In the genomic region with DNA sequence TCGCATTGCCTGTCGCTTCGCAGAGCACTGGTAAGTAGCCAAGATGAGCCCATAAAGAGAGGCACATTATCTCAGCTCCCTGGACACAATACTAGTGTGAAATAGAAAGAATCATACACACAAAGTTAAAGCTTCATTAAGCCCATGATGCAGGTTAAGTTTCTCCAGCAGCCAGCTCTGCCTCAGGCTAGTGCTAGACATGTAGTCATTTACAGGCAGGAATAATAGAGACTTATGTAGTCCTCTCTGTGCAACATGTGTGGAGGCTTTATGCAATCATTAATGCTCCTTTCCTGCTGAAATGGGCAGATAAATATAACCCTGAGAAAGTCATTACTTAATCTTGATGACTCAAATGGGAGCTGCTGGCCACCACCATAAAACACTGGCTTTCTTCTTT, we compare ENCODE assay signal across 16 mouse cellular contexts.
DNase-seq lines count a peak whose midpoint lies in the region; ATAC-seq and TF ChIP-seq lines count a peak whose summit lies in the region.
"Had no signal": no experiment of that assay in that cellular context is flagged by ENCODE, and none has a peak within 500 bp of the region (broad histone marks: within the 10 kb centered on the region; RNA-seq: fewer than 3 reads in every experiment).

No protein-coding gene starts in this region.

- DNase-seq in forebrain, embryonic 14.5 days (ENCODE audit: low spot score), result peak; percentile 67
- peak; percentile 34 for DNase-seq in midbrain, postnatal 0 days (ENCODE audit: low spot score)
- peak; percentile 14 for DNase-seq in hindbrain, postnatal 0 days (ENCODE audit: low spot score)
- DNase-seq in urinary bladder, postnatal 4 days (ENCODE audit: low spot score in 2 of 2), result no peak
- no peak for DNase-seq in midbrain, embryonic 10.5 days (ENCODE audit: low spot score)
- DNase-seq in stomach, postnatal 0 days (ENCODE audit: low spot score), result no peak
- DNase-seq: cerebellum, postnatal 36 days; gastrocnemius, postnatal 25 days; kidney, postnatal 10 days; thymus, postnatal 4 days had no signal

- no peak for TF ChIP-seq CTCF in midbrain, postnatal 0 days (IDR thresholded peaks at IDR 0.05)
- TF ChIP-seq CTCF in hindbrain, postnatal 0 days (IDR thresholded peaks at IDR 0.05; ENCODE audit: low read depth), result no peak
- TF ChIP-seq CTCF in stomach, postnatal 0 days (IDR thresholded peaks at IDR 0.05; ENCODE audit: low read depth), result no peak

- peak; percentile 49 for ATAC-seq in forebrain, embryonic 14.5 days
- no peak for ATAC-seq in forebrain, embryonic 12.5 days (ENCODE audit: low FRiP score)
- no peak for ATAC-seq in midbrain, postnatal 0 days (ENCODE audit: low FRiP score)
- ATAC-seq in midbrain, embryonic 13.5 days, result no peak
- ATAC-seq in hindbrain, postnatal 0 days, result no peak
- no peak for ATAC-seq in stomach, postnatal 0 days (ENCODE audit: low FRiP score, low TSS enrichment)
- ATAC-seq: intestine, embryonic 15.5 days had no signal

- peaks cover 4% of the 10 kb centered on the region; the same call in 1 of the 2 replicates for H3K4me1 ChIP-seq in forebrain, embryonic 14.5 days (ENCODE audit: control insufficient read depth, insufficient read depth, low read length)
- H3K4me1 ChIP-seq in forebrain, embryonic 12.5 days, result peaks cover 11% of the 10 kb centered on the region; the same call in 1 of the 2 replicates
- 0 out of 2 replicates have a peak, but pooled peaks cover 2% of the 10 kb centered on the region for H3K4me1 ChIP-seq in midbrain, postnatal 0 days (ENCODE audit: insufficient read depth, low read length)
- H3K4me1 ChIP-seq in midbrain, embryonic 13.5 days (replicated peaks), result no peaks in the 10 kb centered on the region
- peaks cover 7% of the 10 kb centered on the region; the same call in 1 of the 2 replicates for H3K4me1 ChIP-seq in hindbrain, postnatal 0 days (ENCODE audit: insufficient read depth, low read length)
- no peaks in the 10 kb centered on the region for H3K4me1 ChIP-seq in midbrain, embryonic 10.5 days
- H3K4me1 ChIP-seq in stomach, postnatal 0 days (replicated peaks; ENCODE audit: control insufficient read depth, insufficient read depth), result no peaks in the 10 kb centered on the region
- H3K4me1 ChIP-seq: liver, embryonic 15.5 days had no signal

- H3K27ac ChIP-seq in forebrain, embryonic 14.5 days (ENCODE audit: low read depth, low read length), result no peak overlapping the region
- no peak overlapping the region for H3K27ac ChIP-seq in forebrain, embryonic 12.5 days
- no peak overlapping the region for H3K27ac ChIP-seq in midbrain, postnatal 0 days (ENCODE audit: low read depth, low read length)
- H3K27ac ChIP-seq in midbrain, embryonic 13.5 days, result no peak overlapping the region
- H3K27ac ChIP-seq in hindbrain, postnatal 0 days, result no peak overlapping the region
- H3K27ac ChIP-seq in midbrain, embryonic 10.5 days (replicated peaks), result no peak overlapping the region
- H3K27ac ChIP-seq in stomach, postnatal 0 days (replicated peaks), result no peak overlapping the region
- H3K27ac ChIP-seq: intestine, embryonic 15.5 days; liver, embryonic 15.5 days had no signal

- no peaks in the 10 kb centered on the region for H3K27me3 ChIP-seq in forebrain, embryonic 14.5 days (replicated peaks; ENCODE audit: control insufficient read depth, insufficient read depth, low read length)
- no peaks in the 10 kb centered on the region for H3K27me3 ChIP-seq in forebrain, embryonic 12.5 days
- H3K27me3 ChIP-seq in midbrain, postnatal 0 days (ENCODE audit: insufficient read depth, low read length), result no peaks in the 10 kb centered on the region
- no peaks in the 10 kb centered on the region for H3K27me3 ChIP-seq in midbrain, embryonic 13.5 days
- no peaks in the 10 kb centered on the region for H3K27me3 ChIP-seq in hindbrain, postnatal 0 days (ENCODE audit: insufficient read depth, low read length)
- H3K27me3 ChIP-seq in midbrain, embryonic 10.5 days (ENCODE audit: low read depth, poor library complexity, severe bottlenecking), result no peaks in the 10 kb centered on the region
- H3K27me3 ChIP-seq in stomach, postnatal 0 days (ENCODE audit: control insufficient read depth, insufficient read depth, low read length), result no peaks in the 10 kb centered on the region
- H3K27me3 ChIP-seq: intestine, embryonic 15.5 days; liver, embryonic 15.5 days had no signal

- WGBS in forebrain, embryonic 14.5 days, result 57% methylated on average over 3 of the region's 3 CpGs
- 87% methylated on average over 3 of the region's 3 CpGs for WGBS in forebrain, embryonic 12.5 days
- 92% methylated on average over 3 of the region's 3 CpGs for WGBS in midbrain, postnatal 0 days
- WGBS in midbrain, embryonic 13.5 days, result 92% methylated on average over 3 of the region's 3 CpGs
- WGBS in hindbrain, postnatal 0 days, result 56% methylated on average over 3 of the region's 3 CpGs
- WGBS in midbrain, embryonic 10.5 days, result 97% methylated on average over 3 of the region's 3 CpGs
- WGBS in stomach, postnatal 0 days, result 75% methylated on average over 3 of the region's 3 CpGs

- no peak overlapping the region for H3K4me3 ChIP-seq in forebrain, embryonic 14.5 days (ENCODE audit: low read depth, low read length)
- H3K4me3 ChIP-seq in forebrain, embryonic 12.5 days (replicated peaks), result no peak overlapping the region
- no peak overlapping the region for H3K4me3 ChIP-seq in midbrain, postnatal 0 days (ENCODE audit: low read depth, low read length)
- no peak overlapping the region for H3K4me3 ChIP-seq in midbrain, embryonic 13.5 days (replicated peaks)
- H3K4me3 ChIP-seq in hindbrain, postnatal 0 days (ENCODE audit: low read length), result no peak overlapping the region
- H3K4me3 ChIP-seq in midbrain, embryonic 10.5 days, result no peak overlapping the region
- no peak overlapping the region for H3K4me3 ChIP-seq in stomach, postnatal 0 days (ENCODE audit: low read depth, low read length)
- H3K4me3 ChIP-seq: intestine, embryonic 15.5 days; liver, embryonic 15.5 days had no signal

- no peaks in the 10 kb centered on the region for H3K36me3 ChIP-seq in forebrain, embryonic 14.5 days (ENCODE audit: control insufficient read depth, insufficient read depth, low read length)
- no peaks in the 10 kb centered on the region for H3K36me3 ChIP-seq in forebrain, embryonic 12.5 days (replicated peaks)
- no peaks in the 10 kb centered on the region for H3K36me3 ChIP-seq in midbrain, postnatal 0 days (ENCODE audit: insufficient read depth, low read length)
- H3K36me3 ChIP-seq in midbrain, embryonic 13.5 days, result no peaks in the 10 kb centered on the region
- no peaks in the 10 kb centered on the region for H3K36me3 ChIP-seq in hindbrain, postnatal 0 days (ENCODE audit: insufficient read depth, low read length)
- no peaks in the 10 kb centered on the region for H3K36me3 ChIP-seq in midbrain, embryonic 10.5 days
- H3K36me3 ChIP-seq in stomach, postnatal 0 days (ENCODE audit: control insufficient read depth, insufficient read depth, low read length), result no peaks in the 10 kb centered on the region
- H3K36me3 ChIP-seq: G1E; intestine, embryonic 15.5 days; liver, embryonic 15.5 days had no signal

- no peak overlapping the region for H3K4me2 ChIP-seq in forebrain, embryonic 14.5 days (ENCODE audit: low read length)
- H3K4me2 ChIP-seq in forebrain, embryonic 12.5 days, result no peak overlapping the region
- no peak overlapping the region for H3K4me2 ChIP-seq in midbrain, postnatal 0 days (ENCODE audit: low read depth, low read length, poor library complexity, severe bottlenecking)
- no peak overlapping the region for H3K4me2 ChIP-seq in midbrain, embryonic 13.5 days (replicated peaks)
- H3K4me2 ChIP-seq in hindbrain, postnatal 0 days (ENCODE audit: low read depth, low read length), result no peak overlapping the region
- H3K4me2 ChIP-seq in stomach, postnatal 0 days (replicated peaks; ENCODE audit: low read depth), result no peak overlapping the region
- H3K4me2 ChIP-seq: heart, embryonic 11.5 days; intestine, embryonic 15.5 days; liver, embryonic 15.5 days had no signal

- H3K9me3 ChIP-seq in forebrain, embryonic 14.5 days (replicated peaks; ENCODE audit: control insufficient read depth, low read length), result no peaks in the 10 kb centered on the region
- H3K9me3 ChIP-seq in forebrain, embryonic 12.5 days, result no peaks in the 10 kb centered on the region
- H3K9me3 ChIP-seq in midbrain, postnatal 0 days (ENCODE audit: low read length), result no peaks in the 10 kb centered on the region
- no peaks in the 10 kb centered on the region for H3K9me3 ChIP-seq in midbrain, embryonic 13.5 days
- no peaks in the 10 kb centered on the region for H3K9me3 ChIP-seq in hindbrain, postnatal 0 days (ENCODE audit: low read length)
- H3K9me3 ChIP-seq in midbrain, embryonic 10.5 days (replicated peaks), result no peaks in the 10 kb centered on the region
- H3K9me3 ChIP-seq in stomach, postnatal 0 days (ENCODE audit: control insufficient read depth, low read length), result no peaks in the 10 kb centered on the region
- H3K9me3 ChIP-seq: G1E; intestine, embryonic 15.5 days; liver, embryonic 15.5 days had no signal

- TF ChIP-seq EP300 in stomach, postnatal 0 days (optimal IDR thresholded peaks at IDR 0.05), result no peak

- H3K9ac ChIP-seq in forebrain, embryonic 14.5 days (ENCODE audit: low read length), result no peak overlapping the region
- no peak overlapping the region for H3K9ac ChIP-seq in forebrain, embryonic 12.5 days
- no peak overlapping the region for H3K9ac ChIP-seq in midbrain, postnatal 0 days (replicated peaks; ENCODE audit: low read length, poor library complexity, severe bottlenecking)
- H3K9ac ChIP-seq in midbrain, embryonic 13.5 days (replicated peaks), result no peak overlapping the region
- H3K9ac ChIP-seq in hindbrain, postnatal 0 days (replicated peaks; ENCODE audit: low read length), result no peak overlapping the region
- H3K9ac ChIP-seq in stomach, postnatal 0 days (ENCODE audit: low read length), result no peak overlapping the region
- H3K9ac ChIP-seq: intestine, embryonic 15.5 days; liver, embryonic 15.5 days had no signal

Comparison
In these comparisons a context has a peak if more than half of its experiments do, and no peak if none do; other contexts are left out.
1. DNase-seq: peak in forebrain, embryonic 14.5 days (single experiment), midbrain, postnatal 0 days (single experiment) and hindbrain, postnatal 0 days (single experiment); none in urinary bladder, postnatal 4 days (0 of 2), midbrain, embryonic 10.5 days (single experiment) and stomach, postnatal 0 days (single experiment).